Mouse (Mus musculus) NIH3T3 (cell line): ENCODE measurements at regions not wholly inside any gene's neighbourhood (a gene's known extent, or its start where the extent isn't known, plus 50 kb on each side); places are given as distances from the start of the nearest gene placed in this dataset.
"Not testable (repeated sequence)": the region's sequence is repeated elsewhere in the genome, so short reads cannot be mapped to it uniquely, and the experiment has no call there.

Source experiments
- DNase-seq: peaks from one replicate; pipeline ENCODE4 v3.0.0-alpha.2; 2012; ENCODE audit warnings: low read depth

DNA sequence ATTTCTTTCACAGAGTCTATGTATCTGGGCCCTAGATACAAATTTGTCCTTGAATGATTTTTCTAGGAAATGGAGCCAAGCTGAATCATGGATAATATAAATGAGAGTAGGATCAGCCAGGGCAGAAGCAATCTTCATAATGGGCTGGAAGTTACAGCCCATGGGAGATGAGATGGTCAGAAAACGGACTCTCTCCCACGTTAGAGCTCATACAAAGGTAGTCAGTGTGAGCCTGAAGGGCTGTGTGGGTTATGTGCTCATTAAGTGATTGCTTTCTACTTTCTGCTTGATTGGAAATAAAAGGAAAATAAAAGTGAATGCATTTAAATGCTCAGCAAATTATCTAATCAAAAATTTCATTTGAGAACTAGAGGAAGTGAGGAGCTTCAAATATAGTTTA lies 2017.1 kb upstream of the Pcdh20 start:
- no peak for DNase-seq

DNA sequence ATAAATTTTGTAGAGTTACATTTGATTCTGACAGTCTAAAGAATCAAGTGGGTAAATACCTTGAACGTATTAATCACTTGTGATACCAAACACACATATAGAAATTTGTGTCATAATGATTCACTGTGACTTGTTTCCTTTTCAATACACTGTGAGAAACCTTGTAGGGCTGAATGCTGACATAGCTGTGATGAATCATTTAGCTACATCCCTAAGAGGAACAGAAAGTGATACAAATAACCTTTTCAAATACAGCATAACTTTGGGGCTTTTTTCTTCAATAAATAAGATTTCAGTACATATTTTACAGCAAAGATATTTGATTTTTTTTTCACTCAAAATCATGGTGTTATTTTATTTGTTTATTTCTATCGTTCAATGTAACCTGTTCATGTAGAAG lies 1976.8 kb upstream of the Pcdh20 start:
- DNase-seq = no peak

GRCm38 (mm10) chr14:90432874-90433543 lies 1961.8 kb upstream of the Pcdh20 start:
- DNase-seq = peak; percentile 58

DNA sequence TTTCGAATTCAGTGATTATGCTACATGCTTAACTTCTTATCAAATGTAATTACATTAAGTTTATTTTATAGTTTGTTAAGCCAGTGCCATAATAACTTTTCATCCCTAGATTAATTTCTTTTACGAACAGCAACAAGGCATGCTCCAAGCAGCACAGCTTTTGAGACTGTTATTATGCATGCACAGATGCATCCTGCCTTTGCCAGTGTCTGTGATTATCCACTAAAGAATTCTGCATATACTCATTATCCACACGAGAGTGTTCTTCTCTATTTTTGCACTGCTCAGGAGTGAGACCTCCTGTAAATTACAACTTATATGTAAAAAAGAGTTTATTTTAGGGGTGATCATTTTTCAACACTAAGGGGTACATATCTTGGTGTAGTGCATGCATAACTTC lies 1941.5 kb upstream of the Pcdh20 start:
- no peak for DNase-seq

DNA sequence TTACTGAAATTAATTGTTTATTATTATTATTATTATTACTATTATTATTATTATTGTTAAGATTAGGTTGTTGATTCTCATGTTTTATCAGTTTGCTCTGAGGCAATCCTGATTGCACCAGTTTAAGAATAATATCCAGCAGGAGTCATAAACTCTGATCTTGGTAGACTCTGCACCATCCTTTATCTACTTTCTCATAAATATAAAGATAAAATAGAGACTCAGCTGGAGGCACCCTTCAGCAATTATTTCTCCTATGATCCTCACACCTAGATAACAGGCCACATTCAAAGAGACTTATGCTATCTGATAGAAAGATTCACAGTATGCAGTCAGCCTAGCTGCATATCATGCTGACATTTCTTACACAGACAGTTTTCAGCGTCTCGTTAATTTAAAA lies 1935.2 kb upstream of the Pcdh20 start:
- DNase-seq = no peak

- no peak for DNase-seq
These were observed 1934.3 kb upstream of the Pcdh20 start for GRCm38 (mm10) chr14:90405476-90405875.

DNA sequence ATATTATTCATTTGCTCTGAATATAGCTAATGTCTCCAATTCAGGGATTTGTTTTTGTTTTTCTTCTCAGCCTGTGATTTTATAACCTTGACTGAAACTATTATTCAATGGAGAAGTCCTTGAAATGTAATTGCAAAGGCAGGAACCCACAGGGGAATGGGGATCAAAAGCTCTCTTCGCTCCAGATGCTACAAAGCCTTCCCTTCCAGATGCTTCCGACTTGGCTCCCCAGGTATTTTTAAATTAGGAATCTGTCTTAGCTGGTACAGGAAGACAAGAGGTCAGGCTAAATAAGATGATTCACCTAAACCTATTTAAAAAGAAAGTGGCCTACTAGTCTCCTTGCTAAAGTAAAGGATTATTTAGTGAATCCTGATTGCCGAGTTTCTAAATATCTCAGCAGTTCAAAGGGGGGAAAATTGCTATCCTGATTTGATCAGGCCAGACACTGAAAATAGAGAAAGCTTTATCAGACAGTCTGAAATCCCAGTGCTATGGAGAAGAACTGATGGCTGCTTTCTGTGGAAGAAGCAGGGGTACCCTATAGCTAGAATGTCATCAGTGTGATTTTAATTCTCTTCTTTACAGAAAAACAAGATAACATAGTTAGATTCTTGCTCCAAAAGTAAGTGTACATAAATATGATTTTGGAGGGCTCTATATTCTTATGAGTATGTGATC lies 1896.2 kb upstream of the Pcdh20 start:
- no peak for DNase-seq

DNA sequence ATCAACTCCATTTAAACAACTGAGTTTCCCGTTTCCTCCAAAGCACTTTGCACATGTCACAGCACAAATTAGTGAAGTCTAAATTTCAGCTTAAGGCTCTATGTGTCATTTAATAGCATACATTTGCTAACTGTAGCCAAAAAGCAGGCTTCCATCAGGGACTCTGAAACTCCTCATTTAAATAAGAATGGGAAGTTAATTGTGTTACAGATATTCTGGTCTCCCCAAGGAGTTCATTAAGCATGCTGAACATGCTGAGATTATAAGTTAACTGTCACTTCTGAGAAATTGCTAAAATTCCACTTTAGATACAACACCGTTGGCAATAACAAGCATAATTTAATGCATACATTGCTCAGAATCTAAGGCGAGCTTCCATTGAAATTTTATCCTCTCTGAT lies 1863.3 kb upstream of the Pcdh20 start:
- no peak for DNase-seq

GRCm38 (mm10) chr14:90295456-90295855 lies 1824.3 kb upstream of the Pcdh20 start:
- DNase-seq = not testable (repeated sequence)

DNA sequence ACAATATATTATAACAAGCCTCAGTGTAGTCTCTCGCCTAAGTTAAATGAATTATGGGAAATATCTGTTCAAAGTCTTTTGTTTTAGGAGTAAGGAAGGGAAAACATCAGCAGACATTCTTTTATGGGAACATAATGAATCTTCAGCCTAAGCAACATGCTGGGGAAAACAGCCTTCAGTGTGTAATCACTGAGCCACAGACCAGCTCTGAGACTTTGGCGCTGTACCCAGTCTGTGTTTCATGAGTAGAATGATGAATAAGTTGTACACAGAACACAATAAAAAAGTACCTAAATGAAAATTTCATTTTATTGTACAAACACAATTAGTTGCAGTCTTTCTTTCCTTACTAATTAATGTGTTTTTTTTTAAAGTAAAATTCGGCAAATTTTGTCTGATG lies 1774.8 kb upstream of the Pcdh20 start:
- DNase-seq = no peak

GRCm38 (mm10) chr14:90232661-90233060 lies 1761.5 kb upstream of the Pcdh20 start:
- DNase-seq = no peak

GRCm38 (mm10) chr14:90200294-90200693 lies 1729.1 kb upstream of the Pcdh20 start:
- DNase-seq = no peak

DNA sequence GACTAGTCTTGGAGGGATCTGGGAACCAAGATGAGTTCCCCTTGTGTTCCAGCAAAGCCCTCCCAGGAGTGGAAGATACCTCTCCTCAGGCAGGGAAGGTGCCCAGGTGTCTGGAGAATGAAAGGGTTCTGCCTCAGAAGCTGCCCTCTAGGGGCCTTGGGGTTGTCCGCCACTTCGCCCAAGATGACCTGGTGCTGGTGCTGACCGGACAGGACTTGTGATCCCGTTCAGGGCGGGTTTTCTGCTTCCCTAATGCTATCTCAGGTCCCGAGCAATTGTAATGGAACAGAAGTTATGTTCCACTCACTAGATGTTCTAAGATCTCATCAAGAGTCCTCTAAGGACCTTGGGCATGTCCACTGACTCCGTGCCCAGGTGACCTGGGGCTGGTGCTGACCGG lies 1726.6 kb upstream of the Pcdh20 start:
- no peak for DNase-seq

DNA sequence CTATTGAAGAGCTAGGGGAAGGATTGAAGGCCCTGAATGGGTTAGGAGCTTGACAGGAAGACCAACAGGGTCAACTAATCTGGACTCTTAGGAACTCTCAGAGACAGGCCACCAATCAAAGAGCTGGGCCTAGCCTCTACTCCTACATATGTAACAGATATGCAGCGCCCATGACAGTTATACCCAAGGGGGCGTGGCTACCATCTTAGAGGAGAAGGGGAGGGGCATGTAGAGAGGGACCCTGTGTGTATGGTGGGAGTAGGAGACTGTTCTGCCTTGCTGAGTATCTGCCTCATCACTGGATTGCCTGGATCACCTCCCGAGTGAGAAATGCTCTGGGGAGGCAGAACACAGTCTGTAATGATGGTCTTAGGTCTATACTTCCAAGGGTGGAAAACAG lies 1701.5 kb upstream of the Pcdh20 start:
- no peak for DNase-seq
